Mouse (Mus musculus) intestine, embryonic 14.5 days (tissue): ENCODE results near the gene Ppp2r5a. TPM values are rescaled to one million over a fixed set of nuclear protein-coding genes. Genes with fewer than 3 reads are reported as not detected.

ENCODE experiments used
- ATAC-seq: fragments of 200-750 bp; cut with Nextera tagmentation; replicated peaks from 2 replicates; pipeline ENCODE4 v1.8.0; 2017; ENCODE audit warnings: low read depth, moderate number of reproducible peaks, moderate TSS enrichment, moderate library complexity; ENCODE audit not compliant: low FRiP score, low TSS enrichment
- DNase-seq: peaks from one replicate; pipeline ENCODE4 v3.0.0-alpha.2; 2018; ENCODE audit warnings: low spot score
- H3K27ac ChIP-seq: fragments of 300-500 bp; sonication (generic); 2 replicates; pipeline ENCODE4 v1.5.1; 2014; ENCODE audit warnings: low read depth, mild to moderate bottlenecking, control low read depth
- H3K27me3 ChIP-seq: fragments of 300-500 bp; sonication (generic); replicated peaks from 2 replicates; pipeline ENCODE4 v1.6.1; 2014; ENCODE audit warnings: low read length, control low read depth; ENCODE audit not compliant: control insufficient read depth, insufficient read depth
- H3K36me3 ChIP-seq: fragments of 300-500 bp; sonication (generic); 2 replicates; pipeline ENCODE4 v1.6.1; 2014; ENCODE audit warnings: low read length, control low read depth; ENCODE audit not compliant: control insufficient read depth, insufficient read depth
- H3K4me1 ChIP-seq: fragments of 300-500 bp; sonication (generic); replicated peaks from 2 replicates; pipeline ENCODE4 v1.6.1; 2014; ENCODE audit warnings: low read length, control low read depth, mixed read lengths; ENCODE audit not compliant: control insufficient read depth, insufficient read depth
- H3K4me2 ChIP-seq: fragments of 300-500 bp; sonication (generic); 2 replicates; pipeline ENCODE4 v1.6.1; 2014; ENCODE audit warnings: low read length
- H3K4me3 ChIP-seq: fragments of 300-500 bp; sonication (generic); 2 replicates; pipeline ENCODE4 v1.5.1; 2014; ENCODE audit warnings: low read depth, low read length, control low read depth, mixed read lengths
- H3K9ac ChIP-seq: fragments of 300-500 bp; sonication (generic); 2 replicates; pipeline ENCODE4 v1.6.1; 2014; ENCODE audit warnings: mild to moderate bottlenecking, low read length
- H3K9me3 ChIP-seq: fragments of 300-500 bp; sonication (generic); 2 replicates; pipeline ENCODE4 v1.6.1; 2016; ENCODE audit warnings: low read length, control low read depth; ENCODE audit not compliant: control insufficient read depth
- WGBS: fragments of 180-500 bp; shearing (Covaris S2); extraction: QIAGEN DNeasy Blood & Tissue Kit; methylation state at CpG from one replicate; pipeline ENCODE4 v1.1.7; 2014; 5-methylcytosine and 5-hydroxymethylcytosine counted together
- polyA plus RNA-seq: library from polyadenylated mRNA; unstranded; fragments of >200 nt; fragmentation: Nextera tagmentation; extraction: Ambion mirVana; gene quantifications from 2 replicates; pipeline ENCODE4 v1.2.1, GENCODE M21; 2014

Ppp2r5a gene
- polyA plus RNA-seq, 1 experiment from 2014 or later, result 27.1 TPM

DNA sequence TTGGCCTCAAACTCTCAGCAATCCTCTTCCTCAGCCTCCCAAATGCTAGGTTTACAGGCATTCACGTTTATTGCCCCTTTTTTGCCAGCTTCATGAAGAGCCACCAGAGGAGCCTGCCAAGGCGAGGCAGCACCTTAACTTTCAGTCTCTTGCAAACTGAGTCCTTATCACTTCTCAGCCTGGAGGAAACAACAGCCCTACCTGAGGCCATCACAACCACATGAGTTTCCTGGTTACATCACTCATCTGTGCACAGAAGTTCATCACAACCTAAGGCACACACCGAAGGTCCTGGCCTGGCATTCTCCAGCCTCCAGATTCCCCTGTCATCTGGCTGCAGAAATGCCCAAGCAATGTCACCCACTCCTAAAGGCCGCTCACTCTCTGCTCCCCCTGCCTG, 19.1 kb upstream of the Ppp2r5a start:
- H3K27ac ChIP-seq, result no peak overlapping the region
- no peak overlapping the region for H3K4me3 ChIP-seq
- 57% methylated on average over 4 of the region's 4 CpGs for WGBS
- no peaks in the 10 kb centered on the region for H3K27me3 ChIP-seq
- H3K4me2 ChIP-seq, result no peak overlapping the region
- H3K9ac ChIP-seq, result no peak overlapping the region
- DNase-seq (no peak), ATAC-seq (no peak)
- peaks cover 19% of the 10 kb centered on the region for H3K4me1 ChIP-seq
- H3K9me3 ChIP-seq, result no peaks in the 10 kb centered on the region
- no peaks in the 10 kb centered on the region for H3K36me3 ChIP-seq

DNA sequence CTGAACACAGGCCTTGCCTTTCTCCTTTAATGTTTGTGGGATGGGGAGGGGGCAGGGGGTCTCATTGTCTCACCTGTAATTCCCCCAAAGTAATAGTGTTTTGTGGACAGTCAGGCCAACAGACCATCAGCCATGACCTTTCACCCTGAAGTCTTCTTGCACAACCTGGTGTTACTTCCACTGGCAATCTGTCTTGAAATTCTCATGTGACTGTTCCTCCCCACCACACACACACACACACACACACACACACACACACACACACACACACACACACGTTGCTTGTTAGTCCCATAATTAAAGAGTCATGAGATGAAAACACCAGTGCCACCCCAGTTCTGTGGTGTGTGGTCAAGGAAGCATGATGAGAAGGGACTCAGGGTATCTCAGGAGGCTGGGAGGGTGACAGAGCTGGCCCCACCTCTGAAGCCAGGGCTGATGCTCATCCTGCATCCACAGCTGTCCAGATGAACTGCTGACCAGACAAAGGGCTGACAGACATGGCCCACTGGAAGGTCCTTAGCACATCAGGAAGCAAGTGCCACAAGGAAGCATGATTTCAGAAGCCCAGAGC, 18.4 kb upstream of the Ppp2r5a start:
- no peak for ATAC-seq
- H3K27me3 ChIP-seq, result no peaks in the 10 kb centered on the region
- no peak for DNase-seq
- H3K4me1 ChIP-seq, result peaks cover 19% of the 10 kb centered on the region
- H3K27ac ChIP-seq, result no peak overlapping the region
- no peaks in the 10 kb centered on the region for H3K36me3 ChIP-seq
- H3K4me2 ChIP-seq, result no peak overlapping the region
- no peaks in the 10 kb centered on the region for H3K9me3 ChIP-seq
- no peak overlapping the region for H3K9ac ChIP-seq
- 90% methylated on average over 1 of the region's 1 CpGs for WGBS
- H3K4me3 ChIP-seq, result no peak overlapping the region

DNA sequence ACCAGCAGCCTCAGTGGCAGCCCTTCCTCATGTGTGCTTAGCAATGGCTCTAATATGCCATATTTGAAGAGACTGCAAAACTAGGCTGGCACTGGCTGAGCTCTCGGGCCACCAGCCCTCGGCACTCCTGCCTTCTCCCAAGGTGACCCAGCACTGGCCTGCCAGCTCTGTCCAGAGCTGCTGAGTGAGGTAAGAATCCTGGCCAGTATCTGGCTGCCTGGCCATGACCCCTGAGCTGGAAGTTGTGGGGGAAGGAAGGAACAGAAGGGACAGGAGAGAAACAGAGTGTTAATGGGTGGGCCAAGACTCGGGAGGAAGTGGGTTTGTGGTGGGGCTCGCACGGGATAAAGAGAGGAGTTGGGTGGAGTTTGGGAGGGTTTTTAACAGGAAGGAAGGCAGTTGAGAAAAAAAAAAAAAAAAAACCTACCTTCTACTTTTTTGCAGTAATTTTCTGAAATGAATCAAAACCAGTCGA, 17.9 kb upstream of the Ppp2r5a start:
- no peak overlapping the region for H3K27ac ChIP-seq
- no peak overlapping the region for H3K4me3 ChIP-seq
- ATAC-seq (no peak), DNase-seq (no peak)
- no peaks in the 10 kb centered on the region for H3K36me3 ChIP-seq
- no peaks in the 10 kb centered on the region for H3K9me3 ChIP-seq
- H3K4me2 ChIP-seq, result no peak overlapping the region
- no peaks in the 10 kb centered on the region for H3K27me3 ChIP-seq
- peaks cover 19% of the 10 kb centered on the region for H3K4me1 ChIP-seq
- H3K9ac ChIP-seq, result no peak overlapping the region
- WGBS, result 35% methylated on average over 6 of the region's 6 CpGs

DNA sequence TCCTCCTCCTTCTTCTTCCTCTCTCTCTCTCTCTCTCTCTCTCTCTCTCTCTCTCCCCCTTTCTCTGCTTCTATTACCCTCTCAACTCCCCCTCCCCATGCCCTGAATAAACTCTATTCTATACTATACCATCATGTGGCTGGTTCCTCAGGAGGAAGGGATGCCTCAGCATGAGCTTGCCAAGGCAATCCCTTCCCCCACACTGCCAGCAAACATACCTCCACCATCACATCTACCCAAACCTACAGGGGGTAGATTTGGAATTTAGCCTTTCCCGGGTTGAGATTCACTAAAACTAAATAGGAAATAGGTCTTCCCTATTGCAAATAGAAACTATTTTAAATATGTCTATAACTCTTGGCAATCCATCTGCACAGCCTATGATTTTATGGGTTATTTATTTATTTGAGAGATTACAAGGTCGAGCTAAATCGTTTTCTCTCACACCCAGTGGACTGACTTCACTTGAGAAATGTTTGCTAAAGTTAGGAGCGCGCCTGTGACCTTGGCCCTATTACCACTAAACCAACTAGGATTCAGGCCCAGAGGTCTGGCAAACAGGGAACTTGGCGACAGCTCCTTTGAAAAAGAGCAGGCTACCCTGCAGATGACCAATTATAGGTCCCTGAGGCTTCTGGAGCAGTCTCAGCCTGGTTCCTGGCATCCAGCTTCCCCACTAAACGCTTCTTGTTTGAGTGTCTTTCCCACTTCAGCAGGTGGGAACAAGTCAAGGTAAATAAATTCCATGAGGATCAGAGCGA, 17.1 kb upstream of the Ppp2r5a start:
- Histone ChIP-seq H3K9me3 (no peaks in the 10 kb centered on the region), H3K4me1 (peaks cover 19% of the 10 kb centered on the region), H3K9ac (no peak overlapping the region), H3K27me3 (no peaks in the 10 kb centered on the region), H3K4me3 (no peak overlapping the region), H3K36me3 (no peaks in the 10 kb centered on the region), H3K4me2 (no peak overlapping the region), H3K27ac (no peak overlapping the region)
- WGBS, result 17% methylated on average over 8 of the region's 8 CpGs
- ATAC-seq (no peak), DNase-seq (no peak)

DNA sequence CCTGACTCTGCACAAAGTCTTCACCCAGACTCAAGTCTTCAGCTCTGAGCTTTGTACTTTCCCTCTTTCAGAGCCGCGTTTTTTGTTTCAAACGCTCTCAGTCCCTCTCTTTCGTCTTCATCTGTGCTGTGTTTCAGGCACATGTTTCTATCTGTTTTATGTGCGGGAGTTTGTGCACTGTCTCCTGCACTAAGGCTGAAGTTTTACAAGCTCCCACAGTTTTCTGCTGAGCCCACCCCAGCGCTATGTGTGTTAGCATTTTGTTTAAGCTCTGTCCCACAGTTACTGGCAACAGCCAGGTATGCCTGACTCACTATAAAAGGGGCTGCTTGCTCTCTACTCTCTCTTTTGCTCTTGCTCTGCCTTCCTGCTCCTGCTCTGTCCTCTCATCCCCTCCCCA, 16.3 kb upstream of the Ppp2r5a start:
- H3K4me3 ChIP-seq, result no peak overlapping the region
- H3K27ac ChIP-seq, result no peak overlapping the region
- H3K9ac ChIP-seq, result no peak overlapping the region
- H3K4me2 ChIP-seq, result no peak overlapping the region
- H3K27me3 ChIP-seq, result no peaks in the 10 kb centered on the region
- H3K36me3 ChIP-seq, result no peaks in the 10 kb centered on the region
- peaks cover 19% of the 10 kb centered on the region for H3K4me1 ChIP-seq
- no peaks in the 10 kb centered on the region for H3K9me3 ChIP-seq
- DNase-seq, result no peak
- ATAC-seq, result no peak
- WGBS, result 37% methylated on average over 6 of the region's 6 CpGs

DNA sequence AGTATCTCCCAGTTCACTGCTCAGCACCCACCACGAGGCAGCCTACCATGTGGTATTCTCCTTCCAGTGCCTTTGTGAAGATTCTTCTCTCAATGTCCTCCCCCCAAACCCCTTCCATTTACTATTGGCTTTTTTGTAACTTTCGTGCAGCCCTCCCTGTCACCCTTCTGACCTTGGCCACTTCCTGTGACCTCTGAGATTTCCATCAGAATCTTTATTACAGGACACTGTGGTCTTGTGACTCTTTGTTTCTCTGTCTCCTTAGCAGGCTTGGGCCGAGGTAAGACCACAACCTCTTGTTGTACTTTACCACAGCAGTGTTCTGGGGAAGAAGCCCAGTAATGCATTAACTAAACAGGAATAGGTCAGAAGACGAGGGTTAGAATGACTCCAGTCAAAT, 15.9 kb upstream of the Ppp2r5a start:
- H3K9ac ChIP-seq, result no peak overlapping the region
- H3K36me3 ChIP-seq, result no peaks in the 10 kb centered on the region
- H3K27ac ChIP-seq, result no peak overlapping the region
- DNase-seq, result no peak
- H3K27me3 ChIP-seq, result no peaks in the 10 kb centered on the region
- H3K4me1 ChIP-seq, result peaks cover 19% of the 10 kb centered on the region
- no peak overlapping the region for H3K4me3 ChIP-seq
- ATAC-seq, result no peak
- WGBS, result 51% methylated on average over 4 of the region's 4 CpGs
- H3K9me3 ChIP-seq, result no peaks in the 10 kb centered on the region
- no peak overlapping the region for H3K4me2 ChIP-seq

DNA sequence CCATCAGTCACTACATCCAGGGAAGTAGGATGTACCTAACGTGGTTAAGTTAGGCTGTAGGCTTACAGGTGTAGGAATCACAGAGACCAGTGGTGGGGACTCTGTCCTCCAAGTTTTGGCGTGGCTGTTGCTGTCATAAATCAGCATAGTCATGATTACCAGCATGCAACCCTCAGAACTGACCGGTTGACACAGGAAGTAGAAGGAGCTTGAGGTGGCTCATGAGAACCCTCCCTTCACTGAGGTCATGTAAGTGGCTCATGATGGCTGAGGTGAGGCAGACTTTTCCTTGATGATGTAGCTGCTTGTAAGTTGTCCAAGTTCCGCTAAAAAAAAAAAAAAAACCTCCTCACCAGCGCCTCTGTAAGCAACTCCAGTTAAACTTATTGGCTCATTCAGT, 14.0 kb upstream of the Ppp2r5a start:
- ATAC-seq, result no peak
- no peak overlapping the region for H3K4me3 ChIP-seq

DNA sequence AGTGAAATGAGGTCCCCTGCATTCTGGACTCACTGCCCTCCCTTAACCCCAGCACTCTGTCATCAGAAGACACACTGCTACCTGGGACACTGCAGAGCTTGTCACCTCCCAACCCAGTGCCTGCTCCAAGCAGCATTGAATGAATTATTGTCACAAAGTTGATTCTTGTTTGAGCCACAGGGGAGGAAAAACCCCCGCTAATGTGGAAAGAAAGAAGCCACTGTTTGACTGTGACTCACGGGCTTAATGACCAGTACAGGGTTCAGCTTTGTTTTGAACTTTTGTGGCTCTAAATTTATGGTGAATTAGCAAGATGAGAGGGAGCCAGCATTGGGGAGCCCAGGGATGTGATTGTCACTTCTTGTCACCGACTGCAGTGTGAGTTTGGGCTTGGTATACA, 13.5 kb upstream of the Ppp2r5a start:
- Histone ChIP-seq H3K36me3 (no peaks in the 10 kb centered on the region), H3K4me1 (peaks cover 19% of the 10 kb centered on the region), H3K4me2 (no peak overlapping the region), H3K4me3 (no peak overlapping the region), H3K9ac (no peak overlapping the region), H3K27me3 (no peaks in the 10 kb centered on the region), H3K27ac (no peak overlapping the region), H3K9me3 (no peaks in the 10 kb centered on the region)
- DNase-seq (peak; percentile 48), ATAC-seq (no peak; the same call in 1 of the 2 replicates)
- 33% methylated on average over 3 of the region's 3 CpGs for WGBS

More for the DNA sequence above, 14.0 kb upstream of the Ppp2r5a start:
- Histone ChIP-seq H3K36me3 (no peaks in the 10 kb centered on the region), H3K4me2 (no peak overlapping the region), H3K9ac (no peak overlapping the region), H3K27ac (no peak overlapping the region), H3K4me1 (peaks cover 19% of the 10 kb centered on the region), H3K9me3 (no peaks in the 10 kb centered on the region), H3K27me3 (no peaks in the 10 kb centered on the region)
- WGBS, result 62% methylated on average over 5 of the region's 5 CpGs
- peak; percentile 47 for DNase-seq

DNA sequence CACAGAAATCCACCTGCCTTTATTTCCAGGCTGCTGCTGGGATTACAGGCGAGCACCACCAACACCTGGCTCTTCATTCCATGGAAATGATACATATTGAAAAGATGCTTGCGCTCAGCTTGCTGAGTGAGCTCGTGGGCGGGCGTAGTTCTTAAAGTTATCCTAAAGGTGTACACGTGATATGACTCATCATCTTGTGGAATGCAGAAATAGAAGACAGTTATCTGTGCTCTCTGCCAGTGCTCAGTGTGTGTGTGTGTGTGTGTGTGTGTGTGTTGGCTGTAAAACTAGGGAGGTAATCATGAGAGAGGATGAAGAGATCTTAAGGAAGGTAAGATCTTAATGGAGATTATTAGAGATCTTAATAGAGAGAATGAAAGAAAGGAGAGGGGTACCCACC, 11.4 kb upstream of the Ppp2r5a start:
- WGBS, result 67% methylated on average over 6 of the region's 6 CpGs
- Histone ChIP-seq H3K9ac (no peak overlapping the region), H3K27me3 (no peaks in the 10 kb centered on the region), H3K4me3 (no peak overlapping the region), H3K27ac (no peak overlapping the region), H3K9me3 (no peaks in the 10 kb centered on the region), H3K4me1 (peaks cover 6% of the 10 kb centered on the region), H3K4me2 (no peak overlapping the region), H3K36me3 (no peaks in the 10 kb centered on the region)
- ATAC-seq (no peak), DNase-seq (peak; percentile 38)
